ENCODE assay signal across 8 mouse cellular contexts in the genomic region with DNA sequence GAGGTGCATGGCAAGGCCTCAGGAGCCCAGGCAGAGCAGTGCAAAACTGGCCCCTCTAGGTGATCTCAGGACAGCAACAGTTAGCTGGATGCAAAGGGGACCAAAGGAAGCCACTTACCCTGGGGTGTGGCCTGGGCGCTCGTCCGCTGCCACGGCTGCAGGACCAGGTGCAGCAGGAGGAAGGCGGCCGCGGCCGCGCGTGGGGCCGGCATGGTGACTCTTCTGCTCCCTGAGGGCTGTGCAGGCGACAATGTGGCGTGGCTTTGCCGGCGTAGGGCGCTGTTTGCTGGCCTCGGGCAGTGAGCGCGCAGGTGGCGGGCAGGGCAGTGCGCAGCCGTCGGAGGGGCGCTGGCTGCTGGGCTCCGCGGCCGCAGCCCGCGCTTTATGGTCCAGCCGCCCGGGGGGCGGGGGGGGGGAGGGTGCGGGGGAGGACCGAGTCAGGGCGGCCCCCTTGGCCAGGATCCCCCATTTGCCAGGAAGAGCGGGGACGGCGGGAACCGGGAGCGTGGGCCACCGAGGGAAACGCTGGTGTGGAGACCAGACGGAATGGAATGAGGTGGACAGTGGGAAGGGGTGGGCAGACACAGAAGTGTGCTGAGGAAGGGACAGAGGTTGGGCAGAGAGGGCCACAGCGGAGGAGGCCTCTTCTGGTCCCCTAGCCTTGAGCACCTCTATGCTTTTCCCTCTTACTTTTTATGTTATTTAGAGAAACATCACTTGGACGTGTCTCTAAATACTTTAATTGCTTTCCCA. TPM values are rescaled to one million over a fixed set of nuclear protein-coding genes. Genes with fewer than 3 reads are reported as not detected.
DNase-seq lines count a peak whose midpoint lies in the region; ATAC-seq lines count a peak whose summit lies in the region.

A gene (minus strand): TSS at position 357 of the 753 bp plus-strand sequence.

- H3K36me3 ChIP-seq in limb, embryonic 10.5 days, result no peaks in the 10 kb centered on the region
- no peaks in the 10 kb centered on the region for H3K36me3 ChIP-seq in neural tube, embryonic 13.5 days

- ATAC-seq in neural tube, embryonic 13.5 days (ENCODE audit: low read depth), result peak; percentile 62; the same call in 1 of the 2 replicates
- ATAC-seq in erythroblast, adult 5-6 weeks (replicated peaks; ENCODE audit: low FRiP score, poor library complexity, severe bottlenecking), result no peak

- WGBS in limb, embryonic 10.5 days, result 9% methylated on average over 37 of the region's 45 CpGs
- WGBS in neural tube, embryonic 13.5 days, result 10% methylated on average over 33 of the region's 45 CpGs

- peak within 1 kb of the TSS; percentile 64 for H3K4me2 ChIP-seq in neural tube, embryonic 13.5 days

- DNase-seq in embryo, embryonic 10 days (ENCODE audit: low spot score), result peak; percentile 42
- DNase-seq in embryo, embryonic 10.5 days (ENCODE audit: low spot score), result no peak
- DNase-seq in ZHBTc4 (ENCODE audit: low read depth, low spot score), result peak; percentile 50
- peak; percentile 28 for DNase-seq in gastrocnemius, postnatal 14 days
- DNase-seq in limb, embryonic 10.5 days (ENCODE audit: low spot score), result peak; percentile 59
- DNase-seq in right cerebral cortex, postnatal 25 days, result no peak

- peak within 1 kb of the TSS; percentile 59 for H3K27ac ChIP-seq in limb, embryonic 10.5 days
- no peak within 1 kb of the TSS for H3K27ac ChIP-seq in neural tube, embryonic 13.5 days (replicated peaks)

- H3K9ac ChIP-seq in neural tube, embryonic 13.5 days, result peak within 1 kb of the TSS; percentile 61; the same call in 1 of the 2 replicates

- peaks cover 40% of the 10 kb centered on the region for H3K27me3 ChIP-seq in limb, embryonic 10.5 days (ENCODE audit: low read depth, poor library complexity, severe bottlenecking)
- H3K27me3 ChIP-seq in neural tube, embryonic 13.5 days, result peaks cover 25% of the 10 kb centered on the region

- peak within 1 kb of the TSS; percentile 48 for H3K4me3 ChIP-seq in limb, embryonic 10.5 days
- peak within 1 kb of the TSS; percentile 40 for H3K4me3 ChIP-seq in neural tube, embryonic 13.5 days

- no peaks in the 10 kb centered on the region for H3K9me3 ChIP-seq in limb, embryonic 10.5 days (replicated peaks)
- no peaks in the 10 kb centered on the region for H3K9me3 ChIP-seq in neural tube, embryonic 13.5 days

- intact Hi-C loops in gastrocnemius, postnatal 14 days (cut with DNase I; ENCODE audit: low total_unique reads), result no loop called here

- peaks cover 10% of the 10 kb centered on the region for H3K4me1 ChIP-seq in limb, embryonic 10.5 days
- peaks cover 10% of the 10 kb centered on the region for H3K4me1 ChIP-seq in neural tube, embryonic 13.5 days (replicated peaks)

RNA-seq across cellular contexts. Expression of the gene that starts here (rescaled TPM):
- total RNA-seq in gastrocnemius, postnatal 14 days (2021), result 100 to 1,000 TPM; 130 to 144 TPM
- polyA plus RNA-seq in limb, embryonic 10.5 days (2016; fragmentation: Nextera tagmentation; extraction: Ambion mirVana), result 1.2 TPM in 2 replicates
- polyA plus RNA-seq in neural tube, embryonic 13.5 days (2015; fragmentation: Nextera tagmentation; extraction: Ambion mirVana), result 3.2 and 6.1 TPM in 2 replicates
- total RNA-seq in erythroblast, adult 5-6 weeks (2015; ENCODE audit: low replicate concordance), result not detected in 2 replicates
- total RNA-seq in erythroblast, adult 5-6 weeks (2017; ENCODE audit: low replicate concordance), result not detected in 2 replicates

Comparison
In these comparisons a context has a peak if more than half of its experiments do, and no peak if none do; other contexts are left out.
1. RNA of the gene that starts here (total RNA-seq): 130 to 144 TPM in gastrocnemius, postnatal 14 days; not detected in erythroblast, adult 5-6 weeks; every median in the first group is over 100 times any median in the second.
2. DNase-seq: peak in embryo, embryonic 10 days (single experiment), ZHBTc4 (single experiment), gastrocnemius, postnatal 14 days (single experiment) and limb, embryonic 10.5 days (single experiment); none in embryo, embryonic 10.5 days (single experiment) and right cerebral cortex, postnatal 25 days (single experiment).